Comparison of ENCODE assay signal across 10 mouse cellular contexts in the genomic region with DNA sequence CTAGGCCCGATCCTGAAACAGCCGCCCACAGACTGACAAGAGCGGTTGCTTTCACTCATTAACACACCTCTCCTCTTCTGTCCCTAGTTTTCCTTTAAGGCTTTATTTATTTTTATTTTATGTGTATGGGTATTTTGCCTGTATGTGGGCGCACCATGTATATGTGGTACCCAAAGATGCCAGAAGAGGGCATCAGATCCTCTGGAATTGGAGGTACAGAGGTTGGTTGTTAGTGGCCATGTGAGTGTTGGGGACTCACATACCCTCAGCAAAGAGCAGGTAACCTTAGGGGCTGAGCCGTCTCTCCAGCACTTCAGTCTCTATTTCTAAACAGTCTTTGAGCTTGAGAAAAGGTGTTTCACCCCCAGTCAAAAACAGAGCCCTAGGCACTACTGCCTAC. TPM values are rescaled to one million over a fixed set of nuclear protein-coding genes. Genes with fewer than 3 reads are reported as not detected.
DNase-seq lines count a peak whose midpoint lies in the region; ATAC-seq and TF ChIP-seq lines count a peak whose summit lies in the region.
"Had no signal": no experiment of that assay in that cellular context is flagged by ENCODE, and none has a peak within 500 bp of the region (broad histone marks: within the 10 kb centered on the region; RNA-seq: fewer than 3 reads in every experiment).

No protein-coding gene starts in this region.

- H3K4me3 ChIP-seq in heart, postnatal 0 days (ENCODE audit: low read depth, low read length): no peak overlapping the region
- no peak overlapping the region for H3K4me3 ChIP-seq in forebrain, embryonic 10.5 days

- ATAC-seq in heart, postnatal 0 days (ENCODE audit: insufficient read depth, low read depth): no peak

- H3K4me1 ChIP-seq in heart, postnatal 0 days (ENCODE audit: control insufficient read depth, insufficient read depth): peaks cover 18% of the 10 kb centered on the region
- peaks cover 52% of the 10 kb centered on the region for H3K4me1 ChIP-seq in forebrain, embryonic 10.5 days

- H3K9me3 ChIP-seq in heart, postnatal 0 days (replicated peaks; ENCODE audit: control insufficient read depth, low read length): no peaks in the 10 kb centered on the region
- no peaks in the 10 kb centered on the region for H3K9me3 ChIP-seq in forebrain, embryonic 10.5 days

- no peak overlapping the region for H3K9ac ChIP-seq in heart, postnatal 0 days (replicated peaks; ENCODE audit: low read depth, low read length)

- 87% methylated on average over 5 of the region's 5 CpGs for WGBS in heart, postnatal 0 days
- WGBS in forebrain, embryonic 10.5 days: 85% methylated on average over 5 of the region's 5 CpGs

- H3K27ac ChIP-seq in heart, postnatal 0 days (ENCODE audit: low read depth): no peak overlapping the region
- no peak overlapping the region for H3K27ac ChIP-seq in forebrain, embryonic 10.5 days

- H3K4me2 ChIP-seq in heart, postnatal 0 days (ENCODE audit: low read depth, low read length): no peak overlapping the region

- H3K27me3 ChIP-seq in heart, postnatal 0 days (ENCODE audit: control insufficient read depth, insufficient read depth, low read length): no peaks in the 10 kb centered on the region
- H3K27me3 ChIP-seq in forebrain, embryonic 10.5 days (ENCODE audit: poor library complexity, severe bottlenecking): no peaks in the 10 kb centered on the region

- TF ChIP-seq EP300 in heart, postnatal 0 days (IDR thresholded peaks at IDR 0.05; ENCODE audit: low read depth): no peak

- TF ChIP-seq CTCF in heart, postnatal 0 days (IDR thresholded peaks at IDR 0.05; ENCODE audit: low read depth): peak; percentile 57

- peaks cover 44% of the 10 kb centered on the region for H3K36me3 ChIP-seq in heart, postnatal 0 days (replicated peaks; ENCODE audit: control insufficient read depth, insufficient read depth, low read length)
- peaks cover 70% of the 10 kb centered on the region for H3K36me3 ChIP-seq in forebrain, embryonic 10.5 days (replicated peaks)

- DNase-seq in heart, postnatal 0 days (ENCODE audit: low spot score): no peak
- no peak for DNase-seq in heart, adult 11 months
- DNase-seq in right cerebral cortex, adult 2 months (ENCODE audit: low spot score in 2 of 2): peak; percentile 62 to 71
- DNase-seq in right cerebral cortex, adult 18-20 months: no peak
- DNase-seq in cerebellum, postnatal 14 days: peak; percentile 80 to 81
- DNase-seq in thymus, postnatal 0 days (ENCODE audit: low spot score): peak; percentile 36
- no peak for DNase-seq in urinary bladder, postnatal 10 days (ENCODE audit: low spot score)
- DNase-seq in forebrain, embryonic 10.5 days (ENCODE audit: extremely low spot score, low spot score): no peak

RNA-seq across cellular contexts. Expression of gene Rpp25l, which starts 2.3 kb away (rescaled TPM):
- 49.6 and 49.8 TPM in 2 replicates for total RNA-seq in heart, postnatal 0 days (2014; rRNA removed; ENCODE audit: low replicate concordance)
- polyA plus RNA-seq in heart, postnatal 0 days (2015; fragmentation: Nextera tagmentation; extraction: Ambion mirVana): 38.9 and 40.2 TPM in 2 replicates
- polyA plus RNA-seq in thymus, postnatal 0 days (2015; fragmentation: Nextera tagmentation; extraction: Ambion mirVana): 68.3 and 75.1 TPM in 2 replicates
- polyA plus RNA-seq in forebrain, embryonic 10.5 days (2016; fragmentation: Nextera tagmentation; extraction: Ambion mirVana): 97.3 and 98.1 TPM in 2 replicates

RNA-seq across cellular contexts. Expression of gene Dctn3, which starts 7.4 kb away (rescaled TPM):
- 81.6 and 121 TPM in 2 replicates for total RNA-seq in heart, postnatal 0 days (2014; rRNA removed; ENCODE audit: low replicate concordance)
- 161 and 165 TPM in 2 replicates for polyA plus RNA-seq in heart, postnatal 0 days (2015; fragmentation: Nextera tagmentation; extraction: Ambion mirVana)
- polyA plus RNA-seq in thymus, postnatal 0 days (2015; fragmentation: Nextera tagmentation; extraction: Ambion mirVana): 180 and 181 TPM in 2 replicates
- polyA plus RNA-seq in forebrain, embryonic 10.5 days (2016; fragmentation: Nextera tagmentation; extraction: Ambion mirVana): 141 and 142 TPM in 2 replicates

RNA-seq across cellular contexts. Expression of gene Arid3c, which starts 15.3 kb away (rescaled TPM):
- not detected in 2 replicates for total RNA-seq in heart, postnatal 0 days (2014; rRNA removed; ENCODE audit: low replicate concordance)
- polyA plus RNA-seq in heart, postnatal 0 days (2015; fragmentation: Nextera tagmentation; extraction: Ambion mirVana): not detected in 2 replicates
- polyA plus RNA-seq in thymus, postnatal 0 days (2015; fragmentation: Nextera tagmentation; extraction: Ambion mirVana): 0.06 TPM in 1 of 2 replicates, not detected in the other
- 1.1 and 1.4 TPM in 2 replicates for polyA plus RNA-seq in forebrain, embryonic 10.5 days (2016; fragmentation: Nextera tagmentation; extraction: Ambion mirVana)
- polyA plus RNA-seq: heart, embryonic 16.5 days; lung, embryonic 16.5 days had no signal

RNA-seq across cellular contexts. Expression of gene Il11ra1, which starts 15.8 kb away (rescaled TPM):
- 77.1 and 110 TPM in 2 replicates for total RNA-seq in heart, postnatal 0 days (2014; rRNA removed; ENCODE audit: low replicate concordance)
- 104 and 116 TPM in 2 replicates for polyA plus RNA-seq in heart, postnatal 0 days (2015; fragmentation: Nextera tagmentation; extraction: Ambion mirVana)
- 35.8 and 39.3 TPM in 2 replicates for polyA plus RNA-seq in thymus, postnatal 0 days (2015; fragmentation: Nextera tagmentation; extraction: Ambion mirVana)
- 82.0 and 90.0 TPM in 2 replicates for polyA plus RNA-seq in forebrain, embryonic 10.5 days (2016; fragmentation: Nextera tagmentation; extraction: Ambion mirVana)

RNA-seq across cellular contexts. Expression of gene Cntfr, which starts 18.7 kb away (rescaled TPM):
- 0.31 TPM in 1 of 2 replicates, not detected in the other for total RNA-seq in heart, postnatal 0 days (2014; rRNA removed; ENCODE audit: low replicate concordance)
- polyA plus RNA-seq in heart, postnatal 0 days (2015; fragmentation: Nextera tagmentation; extraction: Ambion mirVana): 0.38 and 0.41 TPM in 2 replicates
- polyA plus RNA-seq in thymus, postnatal 0 days (2015; fragmentation: Nextera tagmentation; extraction: Ambion mirVana): 0.26 and 0.43 TPM in 2 replicates
- polyA plus RNA-seq in forebrain, embryonic 10.5 days (2016; fragmentation: Nextera tagmentation; extraction: Ambion mirVana): 19.4 and 21.9 TPM in 2 replicates

Comparison
In these comparisons a context has a peak if more than half of its experiments do, and no peak if none do; other contexts are left out.
1. DNase-seq: peak in right cerebral cortex, adult 2 months (2 of 2), cerebellum, postnatal 14 days (2 of 2) and thymus, postnatal 0 days (single experiment); none in heart, postnatal 0 days (single experiment), heart, adult 11 months (single experiment), right cerebral cortex, adult 18-20 months (single experiment), urinary bladder, postnatal 10 days (single experiment) and forebrain, embryonic 10.5 days (single experiment).